Mouse (Mus musculus) heart, postnatal 25 days (tissue): ENCODE results near the gene Muc3a. TPM values are rescaled to one million over a fixed set of nuclear protein-coding genes. Genes with fewer than 3 reads are reported as not detected.

Experiments
- DNase-seq: peaks from one replicate; pipeline ENCODE4 v3.0.0; 2022; ENCODE audit warnings: low spot score
- intact Hi-C: fragments of 180-260 bp; cut with DNase I; formaldehyde crosslinking; loops from one replicate; pipeline ENCODE4 v1.15.1; 2025
- total RNA-seq, 2 experiments: library from RNA; stranded (reverse); gene quantifications; 2 replicates each; pipeline ENCODE4 v1.2.3; 2021

Gene Muc3a
- under 1 TPM; 0.26 to 0.31 TPM for total RNA-seq

- DNase-seq: no peak
- intact Hi-C loops: no loop called here
Measured at GRCm38 (mm10) chr5:137212289-137212688, at the start of gene Muc3a. TSS of gene Muc3a (minus strand) at chr5:137212389.

- intact Hi-C loops: no loop called here
- no peak for DNase-seq
Measured at GRCm38 (mm10) chr5:137211114-137211829, 917 bp downstream of the Muc3a start.

GRCm38 (mm10) chr5:137210689-137211088 lies 1.5 kb downstream of the Muc3a start:
- intact Hi-C loops: no loop called here
- no peak for DNase-seq

GRCm38 (mm10) chr5:137205301-137205700 lies 6.9 kb downstream of the Muc3a start:
- DNase-seq: no peak
- intact Hi-C loops: no loop called here

- intact Hi-C loops: no loop called here
Measured at GRCm38 (mm10) chr5:137194488-137195120, 17.6 kb downstream of the Muc3a start.

GRCm38 (mm10) chr5:137193279-137193952 lies 18.8 kb downstream of the Muc3a start:
- intact Hi-C loops: no loop called here
- no peak for DNase-seq

More at GRCm38 (mm10) chr5:137194488-137195120, 17.6 kb downstream of the Muc3a start:
- DNase-seq: no peak

- no peak for DNase-seq
Measured at GRCm38 (mm10) chr5:137189326-137189725, 22.9 kb downstream of the Muc3a start.

GRCm38 (mm10) chr5:137185362-137185761 lies 26.8 kb downstream of the Muc3a start:
- DNase-seq: no peak
- intact Hi-C loops: no loop called here

More at GRCm38 (mm10) chr5:137189326-137189725, 22.9 kb downstream of the Muc3a start:
- intact Hi-C loops: no loop called here

GRCm38 (mm10) chr5:137179646-137180374 lies 32.4 kb downstream of the Muc3a start:
- no peak for DNase-seq
- intact Hi-C loops: no loop called here

- intact Hi-C loops: no loop called here
- DNase-seq: no peak
Measured at GRCm38 (mm10) chr5:137173967-137174366, 38.2 kb downstream of the Muc3a start.

GRCm38 (mm10) chr5:137172591-137172990 lies 39.6 kb downstream of the Muc3a start:
- no peak for DNase-seq
- intact Hi-C loops: no loop called here

- intact Hi-C loops: no loop called here
- DNase-seq: no peak
Measured at GRCm38 (mm10) chr5:137171478-137171877, 40.7 kb downstream of the Muc3a start.

GRCm38 (mm10) chr5:137170836-137171380 lies 41.3 kb downstream of the Muc3a start:
- DNase-seq: no peak
- intact Hi-C loops: no loop called here

GRCm38 (mm10) chr5:137167539-137167938 lies 44.6 kb downstream of the Muc3a start:
- intact Hi-C loops: no loop called here
- DNase-seq: no peak

- no peak for DNase-seq
- intact Hi-C loops: no loop called here
Measured at GRCm38 (mm10) chr5:137166012-137166411, 46.2 kb downstream of the Muc3a start.

- DNase-seq: no peak
- intact Hi-C loops: no loop called here
Measured at GRCm38 (mm10) chr5:137161853-137162252, 50.3 kb downstream of the Muc3a start.

GRCm38 (mm10) chr5:137159461-137159860 lies 52.7 kb downstream of the Muc3a start:
- DNase-seq: no peak
- intact Hi-C loops: loop anchor here (1.0 to 10.0 kb wide), 2 partner anchors 128 to 235 kb away; partner anchors contain the start of gene Ache
